8 mouse cellular contexts compared by ENCODE assay signal in genomic region chr15:67229359-67229758, GRCm38 (mm10).
DNase-seq lines count a peak whose midpoint lies in the region; TF ChIP-seq lines count a peak whose summit lies in the region.
"Had no signal": no experiment of that assay in that cellular context is flagged by ENCODE, and none has a peak within 500 bp of the region (broad histone marks: within the 10 kb centered on the region; RNA-seq: fewer than 3 reads in every experiment).

No protein-coding gene starts in this region.

- TF ChIP-seq POLR2A in brain, embryonic 14.5 days (IDR thresholded peaks at IDR 0.05; ENCODE audit: borderline replicate concordance, extremely low read depth, insufficient read depth, insufficient read length, poor library complexity, severe bottlenecking) = no peak

- peak; percentile 8 for DNase-seq in gastrocnemius, postnatal 10 days
- no peak for DNase-seq in gastrocnemius, adult 18-20 months (ENCODE audit: low spot score)
- peak; percentile 30 to 46 for DNase-seq in right cerebral cortex, postnatal 10 days (ENCODE audit: low spot score in 2 of 2)
- DNase-seq in right cerebral cortex, adult 2 months (ENCODE audit: low spot score in 2 of 2) = no peak
- DNase-seq in brain, embryonic 14.5 days (ENCODE audit: low read depth) = peak; percentile 70
- DNase-seq in left cerebral cortex, adult 11 months (ENCODE audit: low spot score) = no peak
- no peak for DNase-seq in frontal cortex, postnatal 10 days (ENCODE audit: low spot score in 2 of 2)
- DNase-seq: kidney, adult 18-20 months had no signal

- no peak for TF ChIP-seq CTCF in brain, embryonic 14.5 days (IDR thresholded peaks at IDR 0.05; ENCODE audit: borderline replicate concordance, extremely low read depth, insufficient read depth, insufficient read length)

Comparison
In these comparisons a context has a peak if more than half of its experiments do, and no peak if none do; other contexts are left out.
1. DNase-seq: peak in gastrocnemius, postnatal 10 days (single experiment), right cerebral cortex, postnatal 10 days (2 of 2) and brain, embryonic 14.5 days (single experiment); none in gastrocnemius, adult 18-20 months (single experiment), right cerebral cortex, adult 2 months (0 of 2), left cerebral cortex, adult 11 months (single experiment) and frontal cortex, postnatal 10 days (0 of 2).